ENCODE assay signal across 8 mouse cellular contexts in the genomic region with DNA sequence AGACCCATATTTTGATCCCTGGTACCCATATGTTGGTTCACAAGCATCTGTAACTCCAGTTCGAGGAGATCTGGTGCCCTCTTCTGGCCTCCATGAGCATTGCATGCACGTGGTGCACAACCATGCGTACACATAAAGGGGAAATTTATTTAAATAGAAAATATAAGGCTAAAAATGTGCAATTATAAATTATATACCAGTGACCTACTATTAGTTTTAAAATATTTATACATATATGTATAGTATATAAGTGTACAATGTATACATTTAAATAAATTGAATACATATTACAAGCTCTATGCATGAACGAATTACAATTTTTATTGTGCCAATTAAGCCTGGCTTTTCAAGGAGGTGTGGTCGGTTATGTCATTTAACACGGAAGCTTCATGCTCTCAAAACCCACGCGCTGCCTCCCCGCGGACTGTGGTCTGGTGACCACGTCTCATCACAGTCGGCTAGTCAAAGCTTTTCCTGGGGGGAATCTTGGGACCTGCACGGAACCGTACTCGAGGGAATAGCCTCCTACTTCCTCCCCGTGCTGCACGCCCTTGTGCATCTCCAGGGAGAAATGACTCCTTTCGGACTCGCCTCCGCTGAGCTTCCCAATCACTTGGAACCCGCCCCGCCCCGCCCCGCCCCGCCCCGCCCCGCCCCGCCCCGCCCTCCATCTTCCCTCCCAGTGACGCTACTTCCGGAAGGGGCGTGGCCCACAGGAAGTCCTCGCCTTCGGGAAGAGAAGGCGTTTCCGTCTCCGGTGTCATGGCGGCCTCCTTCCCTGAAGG. TPM values are rescaled to one million over a fixed set of nuclear protein-coding genes. Genes with fewer than 3 reads are reported as not detected.
A peak's percentile ranks its signal among the peaks of the same experiment; 100 is the strongest.
DNase-seq lines count a peak whose midpoint lies in the region; ATAC-seq lines count a peak whose summit lies in the region.

Mettl2 (plus strand) TSS at position 691 of the 785 bp plus-strand sequence.

- peak within 1 kb of the TSS; percentile 72 for H3K9ac ChIP-seq in hindbrain, embryonic 15.5 days

- H3K9me3 ChIP-seq in hindbrain, embryonic 15.5 days, result no peaks in the 10 kb centered on the region

- peaks cover 12% of the 10 kb centered on the region for H3K4me1 ChIP-seq in hindbrain, embryonic 15.5 days (replicated peaks)

- 2% methylated on average over 27 of the region's 38 CpGs for WGBS in hindbrain, embryonic 15.5 days

- peak within 1 kb of the TSS; percentile 99 for H3K4me3 ChIP-seq in hindbrain, embryonic 15.5 days

- H3K36me3 ChIP-seq in hindbrain, embryonic 15.5 days, result peaks cover 3% of the 10 kb centered on the region; the same call in 1 of the 2 replicates

- H3K4me2 ChIP-seq in hindbrain, embryonic 15.5 days, result peak within 1 kb of the TSS; percentile 80

- no peaks in the 10 kb centered on the region for H3K27me3 ChIP-seq in hindbrain, embryonic 15.5 days

- peak; percentile 71 for DNase-seq in T-cell, adult 2 months (ENCODE audit: low spot score)
- peak; percentile 82 to 88 for DNase-seq in cerebellum, postnatal 36 days
- peak; percentile 72 to 81 for DNase-seq in frontal cortex, postnatal 36 days (ENCODE audit: low spot score in 2 of 2)
- DNase-seq in left cerebral cortex, adult 11 months (ENCODE audit: low spot score), result peak; percentile 71
- peak; percentile 85 to 89 for DNase-seq in lung, postnatal 4 days
- peak; percentile 84 for DNase-seq in retina, postnatal 7 days (ENCODE audit: low read depth, low spot score)
- peak; percentile 60 for DNase-seq in urinary bladder, adult 2 months (ENCODE audit: low spot score)

- peak; percentile 93 for ATAC-seq in hindbrain, embryonic 15.5 days (ENCODE audit: low FRiP score, low read depth)

- peak within 1 kb of the TSS; percentile 90 for H3K27ac ChIP-seq in hindbrain, embryonic 15.5 days (replicated peaks)

RNA-seq across cellular contexts. Expression of gene Mettl2, which starts in this region (rescaled TPM):
- polyA plus RNA-seq in hindbrain, embryonic 15.5 days (2015; fragmentation: Nextera tagmentation; extraction: Ambion mirVana), result 29.3 and 29.5 TPM in 2 replicates
- 22.1 and 30.5 TPM in 2 replicates for polyA plus RNA-seq in urinary bladder, adult 2 months (2012; rRNA removed)

Comparison
In these comparisons a context has a peak if more than half of its experiments do, and no peak if none do; other contexts are left out.
1. Peak in every context shown above with its lines: DNase-seq, ATAC-seq, H3K4me3 ChIP-seq and H3K27ac ChIP-seq.